Mouse (Mus musculus) liver, embryonic 11.5 days (tissue): ENCODE results near the gene Ntrk2. TPM values are rescaled to one million over a fixed set of nuclear protein-coding genes. Genes with fewer than 3 reads are reported as not detected.
A peak's percentile ranks its signal among the peaks of the same experiment; 100 is the strongest.

Source experiments
- ATAC-seq: fragments of 200-750 bp; cut with Nextera tagmentation; replicated peaks from 2 replicates; pipeline ENCODE4 v1.8.0; 2017; ENCODE audit warnings: moderate number of reproducible peaks, mild to moderate bottlenecking, moderate TSS enrichment, moderate library complexity; ENCODE audit not compliant: low FRiP score
- DNase-seq: peaks from one replicate; pipeline ENCODE4 v3.0.0-alpha.2; 2017; ENCODE audit warnings: low spot score
- H3K27ac ChIP-seq: fragments of 300-500 bp; sonication (generic); 2 replicates; pipeline ENCODE4 v1.5.1; 2014; ENCODE audit warnings: mild to moderate bottlenecking, low read depth, low read length, control low read depth
- H3K27me3 ChIP-seq: fragments of 300-500 bp; sonication (generic); replicated peaks from 2 replicates; pipeline ENCODE4 v1.6.1; 2014; ENCODE audit warnings: low read length, mixed read lengths; ENCODE audit not compliant: control insufficient read depth, insufficient read depth
- H3K36me3 ChIP-seq: fragments of 300-500 bp; sonication (generic); 2 replicates; pipeline ENCODE4 v1.6.1; 2014; ENCODE audit warnings: mild to moderate bottlenecking, low read length, moderate library complexity, mixed read lengths; ENCODE audit not compliant: control insufficient read depth, insufficient read depth
- H3K4me1 ChIP-seq: fragments of 300-500 bp; sonication (generic); replicated peaks from 2 replicates; pipeline ENCODE4 v1.6.1; 2014; ENCODE audit warnings: low read length, mixed read lengths; ENCODE audit not compliant: control insufficient read depth, insufficient read depth
- H3K4me2 ChIP-seq: fragments of 300-500 bp; sonication (generic); 2 replicates; pipeline ENCODE4 v1.6.1; 2014; ENCODE audit warnings: mild to moderate bottlenecking, control low read depth, moderate library complexity
- H3K4me3 ChIP-seq: fragments of 300-500 bp; sonication (generic); 2 replicates; pipeline ENCODE4 v1.5.1; 2014; ENCODE audit warnings: low read depth, low read length, control low read depth
- H3K9ac ChIP-seq: fragments of 300-500 bp; sonication (generic); 2 replicates; pipeline ENCODE4 v1.6.1; 2014; ENCODE audit warnings: low read depth, low read length, control low read depth
- H3K9me3 ChIP-seq: fragments of 300-500 bp; sonication (generic); 2 replicates; pipeline ENCODE4 v1.6.1; 2016; ENCODE audit warnings: low read length, inconsistent platforms, mixed read lengths; ENCODE audit not compliant: control insufficient read depth
- WGBS: fragments of 180-500 bp; shearing (Covaris S2); extraction: QIAGEN DNeasy Blood & Tissue Kit; methylation state at CpG from one replicate; pipeline ENCODE4 v1.1.7; 2014; 5-methylcytosine and 5-hydroxymethylcytosine counted together
- polyA plus RNA-seq: library from polyadenylated mRNA; unstranded; fragments of >200 nt; fragmentation: Nextera tagmentation; extraction: Ambion mirVana; gene quantifications from 2 replicates; pipeline ENCODE4 v1.2.1, GENCODE M21; 2014

Ntrk2 gene
- polyA plus RNA-seq, 1 experiment from 2014 or later, result 1.9 TPM

DNA sequence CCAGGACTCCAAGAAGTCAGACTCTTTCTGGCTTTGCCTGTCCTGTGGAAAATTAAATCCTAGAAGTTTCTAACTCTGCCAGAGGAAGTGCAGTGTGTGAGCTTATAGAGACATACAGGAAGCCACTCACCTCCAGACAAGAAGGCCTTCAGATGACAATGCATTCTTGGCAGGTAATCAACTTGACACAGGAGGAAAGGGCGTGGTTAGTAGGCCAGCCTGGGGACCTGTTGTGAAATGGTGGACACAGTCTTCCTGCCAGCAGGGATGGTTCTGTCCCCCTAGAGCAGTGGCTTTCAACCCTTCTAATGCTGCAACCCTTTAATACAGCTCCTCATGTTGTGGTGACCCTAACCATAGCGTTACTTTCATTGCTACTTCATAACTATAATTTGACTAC, 191.4 kb downstream of the Ntrk2 start:
- Histone ChIP-seq H3K36me3 (no peaks in the 10 kb centered on the region), H3K27ac (no peak overlapping the region), H3K4me1 (no peaks in the 10 kb centered on the region), H3K9me3 (no peaks in the 10 kb centered on the region), H3K4me3 (no peak overlapping the region), H3K27me3 (no peaks in the 10 kb centered on the region), H3K9ac (no peak overlapping the region), H3K4me2 (no peak overlapping the region)
- DNase-seq (no peak), ATAC-seq (no peak)
- WGBS, result 80% methylated on average over 2 of the region's 2 CpGs

DNA sequence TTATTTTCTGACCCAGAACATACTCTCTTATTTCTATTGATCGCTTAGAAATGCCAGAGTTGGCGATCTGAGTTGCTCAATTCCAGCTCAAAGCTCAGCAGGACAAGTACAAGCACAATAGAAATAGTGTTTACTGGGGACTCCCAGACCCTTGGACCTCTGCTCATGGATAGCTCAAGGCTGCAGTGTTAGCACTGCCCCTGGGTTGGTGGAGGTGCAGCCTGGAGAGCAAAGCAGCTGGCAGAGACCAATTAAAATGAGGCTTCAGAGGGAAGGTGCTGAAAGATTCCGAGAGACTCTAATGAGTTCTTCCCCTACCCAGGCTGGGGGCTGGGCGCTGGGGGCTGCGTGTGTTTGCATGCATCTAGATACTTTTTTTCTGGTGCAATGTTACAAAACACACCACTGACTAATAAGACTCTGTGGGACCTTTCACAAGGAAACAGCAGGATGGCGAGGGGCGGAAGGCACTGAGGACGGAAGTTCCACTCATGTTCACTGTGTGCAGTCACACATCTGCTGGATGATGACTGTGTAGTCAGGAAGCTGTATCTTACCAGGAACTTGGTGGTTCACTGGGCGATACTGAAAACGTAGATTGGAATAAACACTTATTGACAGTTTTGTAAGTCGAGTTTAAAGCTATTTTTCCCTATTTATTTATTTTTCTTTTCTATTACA, 193.1 kb downstream of the Ntrk2 start:
- H3K9ac ChIP-seq, result no peak overlapping the region
- 57% methylated on average over 11 of the region's 11 CpGs for WGBS
- DNase-seq (no peak), ATAC-seq (peak; percentile 60)
- peak overlapping the region; percentile 45; the same call in 1 of the 2 replicates for H3K27ac ChIP-seq
- no peak overlapping the region for H3K4me3 ChIP-seq
- no peaks in the 10 kb centered on the region for H3K36me3 ChIP-seq
- H3K9me3 ChIP-seq, result no peaks in the 10 kb centered on the region
- no peaks in the 10 kb centered on the region for H3K4me1 ChIP-seq
- H3K27me3 ChIP-seq, result no peaks in the 10 kb centered on the region
- peak overlapping the region; percentile 8 for H3K4me2 ChIP-seq

DNA sequence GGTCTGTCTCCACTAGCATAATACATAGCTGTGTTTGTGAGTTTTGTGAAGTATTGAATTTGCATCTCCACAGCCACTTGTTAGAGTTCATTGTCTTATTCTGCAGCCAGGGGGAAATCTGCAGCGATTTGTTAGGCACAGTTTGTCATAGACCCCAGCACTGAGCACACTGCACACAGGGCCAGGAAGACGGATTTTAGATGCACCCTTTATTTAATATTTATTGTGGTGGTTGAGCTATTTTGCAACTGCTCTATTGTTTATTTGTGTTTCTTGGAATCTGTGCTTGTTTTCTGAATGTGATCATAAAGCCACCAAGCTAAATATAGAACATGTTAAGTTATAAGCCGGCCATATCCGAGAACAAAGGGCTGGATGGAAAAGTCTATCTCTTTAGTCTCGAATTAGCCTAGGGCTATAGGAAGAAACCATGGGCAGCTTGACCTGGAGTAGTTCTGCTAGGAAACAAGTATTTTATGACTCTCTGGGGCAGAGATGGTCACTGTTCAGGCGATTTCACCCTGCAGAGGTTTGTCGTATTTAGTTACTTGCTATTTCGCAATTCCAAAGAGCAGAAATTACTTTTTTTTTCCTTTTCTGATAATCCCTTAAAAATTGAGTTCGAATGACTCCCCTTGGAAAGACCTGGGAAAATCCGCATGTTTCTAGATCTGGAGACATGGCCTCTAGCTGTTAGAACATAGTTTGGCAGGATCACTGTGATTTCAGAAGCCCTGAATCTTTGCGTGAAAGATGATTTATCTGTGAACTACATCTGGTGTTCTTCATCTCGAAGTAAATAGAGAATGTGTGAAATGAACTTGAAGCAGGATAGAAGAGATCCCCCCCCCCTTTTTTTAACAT, 196.8 kb downstream of the Ntrk2 start:
- H3K27me3 ChIP-seq, result no peaks in the 10 kb centered on the region
- no peak overlapping the region for H3K4me2 ChIP-seq
- H3K4me1 ChIP-seq, result no peaks in the 10 kb centered on the region
- no peak for ATAC-seq
- DNase-seq, result no peak
- no peaks in the 10 kb centered on the region for H3K36me3 ChIP-seq
- H3K4me3 ChIP-seq, result no peak overlapping the region
- H3K9me3 ChIP-seq, result no peaks in the 10 kb centered on the region
- H3K27ac ChIP-seq, result no peak overlapping the region
- 74% methylated on average over 12 of the region's 12 CpGs for WGBS
- no peak overlapping the region for H3K9ac ChIP-seq

DNA sequence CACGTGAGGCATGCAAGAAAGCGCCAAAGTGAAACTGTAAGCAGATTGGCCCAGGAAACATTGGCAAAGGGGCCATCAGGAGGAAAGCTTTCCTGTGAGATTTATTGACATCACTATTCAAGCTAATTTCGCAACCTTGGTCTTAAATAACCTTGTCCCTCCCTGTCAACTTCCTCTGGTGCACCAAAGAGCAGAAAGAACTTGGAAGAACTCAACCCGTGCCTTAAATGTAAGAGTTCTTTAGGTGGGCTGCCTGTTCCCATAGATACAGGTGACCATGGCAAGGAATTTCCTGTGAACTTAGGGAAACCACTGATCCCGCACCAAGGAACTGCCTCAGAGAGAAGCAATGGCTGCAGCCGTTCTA, 197.4 kb downstream of the Ntrk2 start:
- H3K9me3 ChIP-seq, result no peaks in the 10 kb centered on the region
- no peak for DNase-seq

DNA sequence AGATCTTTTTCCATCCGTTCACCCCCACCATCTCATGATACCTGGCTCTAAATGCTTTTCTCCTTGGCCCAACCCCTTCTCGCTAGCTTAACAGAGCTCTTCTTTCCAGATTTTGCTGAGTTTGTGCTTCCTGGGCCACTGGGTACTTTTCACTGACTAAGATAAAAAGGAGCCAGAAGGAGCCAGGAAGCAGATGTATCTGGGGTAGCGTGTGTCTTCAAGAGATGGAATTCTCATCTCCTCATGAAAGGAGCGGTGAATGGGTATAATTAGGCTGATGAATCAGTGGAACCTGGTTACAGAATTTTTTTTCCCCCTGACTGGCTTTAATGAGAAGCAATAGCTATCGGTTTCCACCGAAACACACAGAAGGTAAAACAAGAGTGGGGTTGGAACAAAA, 198.2 kb downstream of the Ntrk2 start:
- ATAC-seq (no peak), DNase-seq (no peak)
- no peak overlapping the region for H3K4me2 ChIP-seq
- no peak overlapping the region for H3K4me3 ChIP-seq
- no peak overlapping the region for H3K27ac ChIP-seq
- H3K36me3 ChIP-seq, result no peaks in the 10 kb centered on the region
- H3K9me3 ChIP-seq, result no peaks in the 10 kb centered on the region
- no peaks in the 10 kb centered on the region for H3K27me3 ChIP-seq
- no peak overlapping the region for H3K9ac ChIP-seq
- no peaks in the 10 kb centered on the region for H3K4me1 ChIP-seq
- WGBS, result 76% methylated on average over 6 of the region's 6 CpGs

More for the DNA sequence above, 197.4 kb downstream of the Ntrk2 start:
- no peaks in the 10 kb centered on the region for H3K27me3 ChIP-seq
- no peaks in the 10 kb centered on the region for H3K36me3 ChIP-seq
- H3K4me1 ChIP-seq, result no peaks in the 10 kb centered on the region
- H3K4me2 ChIP-seq, result no peak overlapping the region
- 63% methylated on average over 6 of the region's 6 CpGs for WGBS
- H3K27ac ChIP-seq, result no peak overlapping the region
- no peak overlapping the region for H3K9ac ChIP-seq
- no peak overlapping the region for H3K4me3 ChIP-seq
- ATAC-seq, result no peak

DNA sequence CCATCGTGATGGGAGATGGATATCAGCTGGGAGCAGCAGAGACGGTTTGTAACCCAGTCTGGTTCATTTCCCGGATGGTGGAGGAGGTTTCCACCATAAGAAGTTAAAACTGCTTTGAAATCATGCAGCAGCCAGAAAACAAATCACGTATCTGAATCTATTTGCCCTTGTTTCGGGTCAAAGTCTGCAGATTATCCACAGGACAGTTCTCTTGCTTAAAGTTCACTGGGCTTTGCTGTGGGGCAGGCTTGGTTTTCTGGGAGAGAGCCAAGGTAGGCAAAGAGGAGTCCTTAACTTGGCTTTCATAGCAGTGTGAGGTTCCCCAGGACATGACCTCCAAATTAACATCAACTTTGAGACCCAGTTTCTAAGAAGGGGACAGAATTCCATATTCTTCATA, 203.5 kb downstream of the Ntrk2 start:
- H3K36me3 ChIP-seq, result no peaks in the 10 kb centered on the region
- ATAC-seq (no peak), DNase-seq (no peak)
- H3K27me3 ChIP-seq, result no peaks in the 10 kb centered on the region
- H3K4me2 ChIP-seq, result no peak overlapping the region
- no peak overlapping the region for H3K4me3 ChIP-seq
- WGBS, result 71% methylated on average over 5 of the region's 5 CpGs
- H3K9me3 ChIP-seq, result no peaks in the 10 kb centered on the region
- 0 out of 2 replicates have a peak, but pooled peaks cover 5% of the 10 kb centered on the region for H3K4me1 ChIP-seq
- no peak overlapping the region for H3K27ac ChIP-seq
- H3K9ac ChIP-seq, result no peak overlapping the region

DNA sequence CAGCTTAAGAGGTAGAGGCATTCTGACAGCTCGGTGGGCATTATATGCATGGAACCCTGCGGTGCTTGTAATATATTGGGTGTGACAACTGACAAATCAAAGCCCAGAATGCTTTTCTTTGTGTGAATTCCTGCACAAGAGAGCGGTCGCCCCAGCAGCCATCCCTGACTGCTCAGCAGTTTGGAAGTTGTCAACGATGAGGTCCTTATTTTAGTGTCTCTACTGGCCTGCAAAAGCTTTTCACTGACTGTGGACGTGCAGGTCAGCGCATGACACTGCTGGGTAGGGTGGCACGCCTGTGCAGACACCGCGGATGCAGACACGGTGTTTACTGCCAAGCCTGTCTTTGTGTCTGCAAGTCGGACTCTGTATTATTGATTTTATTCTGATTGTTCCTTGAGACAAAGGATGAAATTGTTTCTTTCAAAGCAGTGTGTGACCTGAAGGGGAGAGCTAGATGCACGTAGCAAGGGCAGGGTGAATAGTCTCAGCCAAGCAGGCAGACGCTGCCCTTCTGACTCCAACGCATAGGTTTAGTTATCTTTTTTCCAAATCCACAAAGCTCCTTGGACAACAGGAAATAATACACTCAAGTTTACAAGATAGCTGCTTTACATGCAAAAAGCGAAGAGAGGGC, 204.6 kb downstream of the Ntrk2 start:
- WGBS, result 49% methylated on average over 16 of the region's 16 CpGs
- Histone ChIP-seq H3K4me1 (0 out of 2 replicates have a peak, but pooled peaks cover 5% of the 10 kb centered on the region), H3K9me3 (no peaks in the 10 kb centered on the region), H3K36me3 (no peaks in the 10 kb centered on the region), H3K9ac (no peak overlapping the region), H3K27ac (no peak overlapping the region), H3K4me2 (peak overlapping the region; percentile 58), H3K27me3 (no peaks in the 10 kb centered on the region), H3K4me3 (peak overlapping the region; percentile 11; the same call in 1 of the 2 replicates)
- ATAC-seq, result no peak
- DNase-seq, result no peak

DNA sequence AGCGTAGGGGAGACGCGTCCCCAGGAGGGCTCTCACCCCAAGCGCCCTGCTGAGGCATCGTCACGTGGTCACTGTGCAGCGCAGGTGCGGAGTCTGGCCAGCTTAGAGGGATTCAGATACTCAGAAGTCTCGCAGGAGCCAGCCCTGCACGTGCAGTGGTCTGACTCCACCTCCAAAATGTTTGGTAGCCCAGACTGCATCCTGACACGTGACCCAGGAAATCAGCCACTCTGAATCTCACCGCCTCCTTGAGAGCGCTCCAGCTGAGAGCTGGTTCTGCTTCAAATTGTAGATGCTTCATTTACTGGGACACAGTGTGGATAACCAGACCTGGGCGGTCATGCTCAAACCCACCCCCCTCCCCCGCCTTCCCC, 205.1 kb downstream of the Ntrk2 start:
- no peak overlapping the region for H3K9ac ChIP-seq
- H3K4me3 ChIP-seq, result peak overlapping the region; percentile 11; the same call in 1 of the 2 replicates
- ATAC-seq (peak; percentile 31; the same call in 1 of the 2 replicates), DNase-seq (peak; percentile 41)
- H3K9me3 ChIP-seq, result no peaks in the 10 kb centered on the region
- H3K4me1 ChIP-seq, result 0 out of 2 replicates have a peak, but pooled peaks cover 5% of the 10 kb centered on the region
- H3K27ac ChIP-seq, result no peak overlapping the region
- H3K4me2 ChIP-seq, result peak overlapping the region; percentile 58
- no peaks in the 10 kb centered on the region for H3K36me3 ChIP-seq
- no peaks in the 10 kb centered on the region for H3K27me3 ChIP-seq
- 9% methylated on average over 15 of the region's 15 CpGs for WGBS
